Mouse (Mus musculus): ENCODE data around the gene Cobl.

GRCm38 (mm10) chr11:12503756-12504155 is 39.0 kb upstream of the Cobl start:
- TF ChIP-seq POLR2A (IDR thresholded peaks at IDR 0.05; ENCODE audit: borderline replicate concordance, insufficient read depth, low read length) = no peak
- TF ChIP-seq CTCF (IDR thresholded peaks at IDR 0.05; ENCODE audit: borderline replicate concordance, insufficient read depth, low read depth, low read length) = no peak

All from cerebellum, adult 2 months (tissue).